Mouse (Mus musculus) gastrocnemius, postnatal 25 days (tissue): ENCODE results near the gene Nectin2. TPM values are rescaled to one million over a fixed set of nuclear protein-coding genes. Genes with fewer than 3 reads are reported as not detected.

Experiments used
- DNase-seq: peaks from one replicate; pipeline ENCODE4 v3.0.0; 2022
- total RNA-seq, 2 experiments: library from RNA; stranded (reverse); gene quantifications; 1 replicate in 1 of 2; 2 replicates in 1 of 2; pipeline ENCODE4 v1.2.3; 2021

The Nectin2 gene
- total RNA-seq, 2 experiments from 2014 or later: 2.1 to 3.9 TPM

DNA sequence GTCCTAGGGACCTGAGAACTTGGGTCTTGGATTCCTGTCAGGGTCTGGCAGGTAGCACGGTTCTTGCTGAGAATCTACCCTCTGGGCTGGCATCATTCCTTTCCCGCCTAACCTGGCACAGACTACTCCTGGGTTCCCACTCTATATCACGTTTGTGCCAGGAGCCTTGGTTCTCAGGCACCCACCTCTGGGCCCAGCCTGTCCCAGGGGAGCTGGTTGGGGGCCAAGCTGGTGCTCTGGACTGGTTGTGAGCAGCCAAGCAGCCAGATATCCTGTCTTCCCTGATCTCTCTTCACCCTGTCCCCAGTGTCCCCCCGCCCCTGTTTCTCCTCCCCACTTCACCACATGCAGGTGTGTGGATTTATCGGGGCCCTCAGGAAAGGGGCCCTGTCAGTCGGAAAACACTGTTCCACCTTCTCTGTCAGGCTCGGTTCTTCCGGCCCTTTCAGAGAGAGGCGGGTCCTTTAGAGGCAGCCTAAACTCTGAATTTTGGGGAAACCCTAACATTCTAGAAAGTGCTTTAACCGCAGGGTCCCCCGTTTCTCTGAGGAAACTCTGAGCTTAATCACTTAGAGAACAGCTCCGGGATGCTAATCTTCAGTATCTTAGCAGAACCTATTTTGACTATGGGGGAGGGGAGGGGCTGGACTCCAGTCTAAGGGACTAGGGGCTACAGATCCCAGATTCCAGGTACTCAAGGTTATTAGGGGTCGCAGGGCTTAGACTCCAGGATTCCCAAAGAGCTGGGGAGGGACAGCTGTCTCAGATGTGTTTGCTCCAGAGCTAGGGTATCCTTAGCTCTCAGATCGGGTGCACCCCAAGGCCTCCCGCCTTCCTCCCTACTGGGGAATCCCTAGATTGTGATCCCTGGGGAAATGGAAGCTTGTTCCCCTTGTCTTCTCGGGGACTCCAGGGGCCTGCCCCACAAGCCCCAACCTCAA is 19.4 kb upstream of the Nectin2 start:
- DNase-seq: no peak

DNA sequence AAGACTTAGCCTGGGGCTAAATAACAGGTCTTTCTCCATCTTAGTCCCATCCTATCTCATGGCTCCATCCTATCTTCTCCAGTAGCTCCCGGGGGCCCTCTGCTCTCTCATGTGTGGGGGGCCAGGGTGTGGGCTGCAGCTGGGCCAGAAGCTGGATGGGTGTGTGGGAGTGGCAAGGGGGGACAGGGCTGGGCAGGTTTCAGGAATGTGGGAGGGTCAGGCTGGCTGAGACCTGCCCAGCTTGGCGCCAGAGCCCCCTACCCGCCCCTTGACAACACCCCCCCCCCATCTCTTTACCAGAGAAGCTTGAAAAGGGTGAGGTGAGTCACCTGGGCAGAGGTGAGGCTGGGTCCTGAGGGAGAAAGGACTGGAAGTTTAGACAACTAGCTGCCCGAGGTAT is 18.7 kb upstream of the Nectin2 start:
- DNase-seq: no peak

DNA sequence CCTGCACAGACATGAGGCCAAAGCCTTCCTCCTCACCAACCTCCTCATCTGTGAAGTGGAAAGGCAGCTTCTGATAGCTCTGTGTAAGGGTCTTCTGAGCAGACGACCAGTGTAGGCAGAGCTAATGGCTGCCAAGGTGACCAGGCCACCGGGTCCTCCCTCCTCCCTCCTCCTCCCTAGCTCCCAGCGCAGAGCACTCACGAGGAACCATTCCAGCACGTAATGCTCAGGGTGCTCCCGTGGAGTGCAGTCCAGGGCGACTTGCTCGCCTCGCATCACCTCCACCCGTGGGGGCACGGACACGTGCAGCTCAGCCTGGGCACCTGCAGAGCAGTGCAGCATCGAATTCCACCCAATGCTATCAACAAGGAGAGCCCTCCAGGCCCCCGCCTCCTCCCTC is 18.0 kb upstream of the Nectin2 start:
- no peak for DNase-seq

DNA sequence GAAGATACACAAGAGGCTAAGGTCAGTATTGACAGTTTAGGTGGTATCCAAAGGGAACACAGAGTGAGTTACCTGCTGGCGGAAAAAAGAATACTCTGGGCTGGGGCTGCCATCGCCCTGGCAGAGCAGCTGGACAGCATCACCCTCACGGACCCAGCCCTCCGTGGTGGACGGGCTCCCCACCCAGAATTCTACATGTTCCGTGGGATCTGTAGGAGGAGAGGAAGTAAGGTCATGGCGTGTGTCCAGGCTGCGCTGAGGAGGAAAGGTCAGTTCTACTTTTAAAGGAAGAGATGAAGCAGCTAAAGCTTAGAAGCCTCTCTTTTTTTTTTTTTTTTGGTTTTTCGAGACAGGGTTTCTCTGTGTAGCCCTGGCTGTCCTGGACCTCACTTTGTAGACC is 14.3 kb upstream of the Nectin2 start:
- no peak for DNase-seq

DNA sequence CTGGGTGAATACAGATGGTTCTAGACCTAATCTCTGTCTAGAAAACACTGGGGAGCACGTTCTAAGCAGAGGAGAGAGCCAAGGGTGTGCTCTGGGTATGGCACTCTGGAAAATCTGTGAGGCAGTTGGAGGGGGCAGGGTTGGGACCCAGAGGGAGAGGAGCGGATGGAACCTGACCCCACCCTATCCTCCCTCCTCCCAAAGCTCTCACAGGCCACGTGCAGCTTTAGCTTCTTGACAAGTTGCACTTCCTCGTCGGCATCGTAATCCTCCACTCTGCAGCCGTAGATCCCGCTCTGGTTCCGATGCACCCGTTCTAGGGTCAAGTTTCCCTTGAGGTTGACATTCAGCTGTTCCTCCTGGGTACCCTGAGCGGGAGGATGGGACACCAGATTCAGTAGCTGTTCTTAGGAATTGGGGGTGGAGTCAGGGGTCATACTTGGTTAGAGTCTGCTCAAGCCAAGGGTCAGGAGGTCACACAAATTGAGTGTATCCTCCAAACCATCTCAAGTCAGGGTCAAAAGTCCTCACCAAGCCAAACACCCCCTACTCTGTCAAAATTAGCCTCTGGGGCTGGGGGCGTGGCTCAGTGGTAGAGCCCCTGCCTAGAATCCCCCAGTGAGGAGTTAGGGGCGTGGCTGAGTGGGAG is 13.7 kb upstream of the Nectin2 start:
- no peak for DNase-seq

DNA sequence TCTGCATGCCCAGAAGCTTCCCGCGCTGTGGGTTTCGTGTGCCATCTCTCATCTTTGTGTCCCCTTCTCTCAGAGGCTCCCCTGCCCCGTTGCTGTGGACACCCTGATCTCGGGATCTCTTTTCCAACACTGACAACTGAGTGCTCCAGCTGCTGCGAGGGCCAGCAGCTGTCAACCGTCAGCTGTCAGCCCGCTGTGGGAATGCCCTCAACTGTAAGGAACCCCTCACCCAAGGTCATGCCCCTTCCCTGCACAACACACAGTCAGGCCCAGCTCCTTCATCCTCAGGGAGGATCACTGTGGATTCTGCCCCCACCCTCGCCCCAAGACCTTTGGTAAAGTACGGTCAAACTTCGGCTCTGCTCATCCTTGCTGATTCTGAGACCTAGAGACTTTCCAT is 12.0 kb upstream of the Nectin2 start:
- no peak for DNase-seq

DNA sequence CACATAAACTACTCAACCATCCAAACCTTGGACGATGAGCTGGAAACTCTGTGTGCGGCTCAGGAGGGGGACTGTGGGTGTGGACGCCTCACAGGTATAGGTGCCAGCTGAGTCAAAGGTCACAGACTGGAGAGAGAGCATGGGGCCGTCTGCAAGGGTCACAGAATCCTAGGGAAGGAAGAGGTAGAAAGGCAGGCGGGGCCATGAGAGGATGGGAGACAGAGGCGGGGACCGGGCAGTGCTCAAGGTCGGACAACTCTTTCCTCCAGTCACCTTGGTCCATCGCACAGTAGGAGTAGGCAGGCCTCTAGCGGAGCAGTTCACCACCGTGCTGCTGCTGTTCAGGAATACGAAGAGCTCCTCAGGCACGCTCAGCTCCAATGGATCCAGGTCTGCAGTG is 9.7 kb upstream of the Nectin2 start:
- DNase-seq: no peak

DNA sequence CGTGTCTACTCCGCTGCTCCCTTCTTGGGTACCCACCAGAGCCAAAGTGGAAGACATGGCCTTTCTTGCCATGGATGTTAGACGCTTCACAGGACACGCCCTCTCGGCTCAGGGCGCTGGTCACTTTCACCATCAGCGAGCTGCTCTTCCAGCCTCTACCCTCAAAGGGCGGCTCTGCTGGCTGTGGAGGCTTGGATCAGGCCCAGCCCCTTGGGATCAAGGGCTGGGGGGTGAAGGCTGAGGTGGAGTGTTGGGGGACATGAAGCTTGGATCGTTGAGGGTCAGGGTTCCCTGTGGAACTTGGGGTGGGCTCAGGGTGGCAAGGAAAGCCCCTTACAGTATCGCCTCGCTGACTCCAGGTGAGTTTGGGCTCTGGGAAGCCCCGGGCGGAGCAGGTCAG is 8.3 kb upstream of the Nectin2 start:
- no peak for DNase-seq

DNA sequence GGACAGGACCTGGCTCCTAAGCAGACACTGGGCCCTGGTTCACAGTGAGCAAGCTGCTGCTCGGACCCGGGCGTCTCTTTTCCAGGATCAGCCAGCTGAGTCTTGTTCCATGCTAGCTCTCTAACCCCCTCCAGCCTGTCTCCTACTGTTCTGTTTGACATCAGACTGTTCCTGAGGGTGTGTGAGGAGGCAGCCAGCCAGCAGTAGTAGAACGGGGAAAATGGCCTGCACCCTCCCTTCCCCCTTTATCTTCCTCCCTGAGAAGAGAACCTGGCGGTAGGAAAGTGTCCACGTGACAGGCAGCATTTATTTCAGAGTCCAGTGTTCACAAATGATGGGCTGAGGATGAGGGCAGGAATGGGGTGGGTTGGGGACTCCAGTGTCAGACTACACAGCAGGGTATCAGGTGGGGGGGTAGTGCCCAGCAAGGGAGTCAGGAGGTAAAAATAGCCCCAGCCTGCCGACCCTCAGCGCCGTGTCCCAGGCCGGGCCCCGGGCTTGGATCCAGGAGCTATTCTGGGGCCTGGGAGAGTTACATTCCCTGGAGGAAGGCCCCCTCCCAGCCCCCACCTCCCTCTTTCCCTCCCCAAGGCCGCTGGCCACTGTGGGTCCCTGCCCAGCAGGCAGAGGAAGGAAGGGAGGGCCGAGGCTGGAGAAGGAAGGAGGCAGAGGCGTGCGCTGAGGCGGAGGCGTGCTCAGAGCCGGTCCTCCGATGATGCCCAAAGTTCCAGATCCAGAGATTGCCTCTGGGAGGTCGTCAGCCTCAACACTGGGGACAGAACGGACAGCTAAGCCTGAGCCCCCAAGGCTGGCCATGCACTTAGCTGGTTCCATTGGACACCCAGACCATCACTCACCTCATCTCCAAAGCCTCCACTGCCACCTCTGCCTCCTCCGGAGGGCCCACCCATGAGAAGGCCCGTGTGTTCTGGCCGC is 5.8 kb upstream of the Nectin2 start:
- peak; percentile 90 for DNase-seq

DNA sequence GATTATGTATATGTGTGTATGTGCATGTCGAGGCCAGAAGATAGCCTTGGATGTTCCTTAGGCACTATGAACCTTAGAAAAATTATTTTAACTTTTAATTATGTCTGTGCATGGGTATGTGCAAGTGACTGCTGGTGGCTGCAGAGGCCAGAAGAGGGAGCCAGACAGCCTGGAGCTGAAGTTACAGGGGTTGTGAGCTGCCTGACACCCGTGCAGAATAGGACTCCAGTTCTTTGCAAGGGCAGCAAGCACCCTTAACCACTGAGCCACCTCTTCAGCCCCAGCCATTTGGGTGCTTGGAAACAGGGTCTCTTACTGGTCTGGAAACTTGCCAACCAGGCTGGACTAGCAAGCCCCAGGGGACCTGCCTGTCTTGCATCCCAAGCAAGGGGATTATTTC is 4.7 kb upstream of the Nectin2 start:
- DNase-seq: no peak

DNA sequence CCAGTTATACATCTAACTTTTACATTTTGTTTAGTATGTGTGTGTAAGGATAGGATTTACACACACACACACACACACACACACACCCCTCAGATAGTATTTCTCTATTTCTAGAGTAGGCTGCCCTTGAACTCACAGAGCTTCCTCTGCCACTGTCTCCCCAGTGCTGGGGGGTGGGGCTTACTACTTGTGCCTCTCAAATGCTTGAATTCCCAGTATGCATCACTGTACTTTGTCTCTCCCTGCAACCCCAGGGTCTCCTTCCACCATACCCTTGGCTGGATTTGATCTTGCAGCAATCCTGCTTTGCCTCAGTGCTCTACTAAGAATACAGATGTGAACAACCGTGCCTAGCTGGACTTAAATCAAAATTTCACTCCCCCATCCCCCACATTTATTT is 3.8 kb upstream of the Nectin2 start:
- DNase-seq: no peak

DNA sequence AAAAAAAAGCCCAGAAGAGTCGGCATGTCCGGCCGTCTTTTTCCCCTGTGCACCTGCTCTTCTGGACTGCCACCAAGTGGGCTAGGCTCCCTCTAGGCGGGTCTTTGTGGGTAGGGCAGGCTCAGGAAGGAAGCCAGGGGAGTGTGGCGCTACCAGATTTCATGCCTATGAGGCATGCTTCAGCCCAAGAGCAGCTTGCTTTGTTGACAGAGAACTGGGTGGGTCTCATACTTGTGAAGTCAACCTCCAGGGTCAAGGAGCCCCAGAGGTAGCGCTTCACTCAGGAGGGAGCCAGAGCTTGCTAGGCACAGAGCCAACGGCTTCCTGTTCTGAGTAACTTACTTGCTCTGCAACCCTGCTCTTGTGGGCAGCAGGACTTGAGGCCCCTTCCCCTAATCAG is 3.3 kb upstream of the Nectin2 start:
- peak; percentile 52 for DNase-seq

DNA sequence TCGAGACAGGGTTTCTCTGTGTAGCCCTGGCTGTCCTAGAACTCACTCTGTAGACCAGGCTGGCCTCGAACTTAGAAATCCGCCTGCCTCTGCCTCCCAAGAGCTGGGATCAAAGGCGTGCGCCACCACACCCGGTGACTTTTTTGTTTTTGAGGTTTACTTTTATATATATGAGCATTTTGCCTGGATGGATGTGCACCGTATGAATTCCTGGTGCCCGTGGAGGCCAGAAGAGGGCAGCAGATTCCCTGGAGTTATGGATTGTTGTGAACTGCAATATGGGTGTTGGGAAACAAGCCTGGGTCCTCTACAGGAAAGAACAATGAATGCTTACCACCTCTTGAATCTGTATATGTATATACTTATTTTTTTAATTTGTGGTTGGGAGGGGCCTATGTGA is 2.4 kb upstream of the Nectin2 start:
- no peak for DNase-seq

DNA sequence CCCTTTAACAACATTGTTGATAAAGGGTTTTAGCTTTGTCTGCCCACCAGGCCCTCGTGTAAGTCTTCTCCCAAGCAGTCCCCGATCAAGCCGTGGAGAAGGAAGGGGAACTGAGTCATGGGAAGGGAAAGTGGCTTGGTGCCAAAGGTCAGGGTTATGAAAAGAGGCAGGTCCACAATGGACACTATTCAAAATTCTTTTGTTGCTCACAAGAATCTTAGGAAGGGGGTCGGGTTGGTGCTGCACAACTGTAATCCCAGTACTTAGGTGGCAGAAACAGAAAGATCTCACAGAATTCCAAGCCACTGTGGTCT is 744 bp upstream of the Nectin2 start:
- no peak for DNase-seq

DNA sequence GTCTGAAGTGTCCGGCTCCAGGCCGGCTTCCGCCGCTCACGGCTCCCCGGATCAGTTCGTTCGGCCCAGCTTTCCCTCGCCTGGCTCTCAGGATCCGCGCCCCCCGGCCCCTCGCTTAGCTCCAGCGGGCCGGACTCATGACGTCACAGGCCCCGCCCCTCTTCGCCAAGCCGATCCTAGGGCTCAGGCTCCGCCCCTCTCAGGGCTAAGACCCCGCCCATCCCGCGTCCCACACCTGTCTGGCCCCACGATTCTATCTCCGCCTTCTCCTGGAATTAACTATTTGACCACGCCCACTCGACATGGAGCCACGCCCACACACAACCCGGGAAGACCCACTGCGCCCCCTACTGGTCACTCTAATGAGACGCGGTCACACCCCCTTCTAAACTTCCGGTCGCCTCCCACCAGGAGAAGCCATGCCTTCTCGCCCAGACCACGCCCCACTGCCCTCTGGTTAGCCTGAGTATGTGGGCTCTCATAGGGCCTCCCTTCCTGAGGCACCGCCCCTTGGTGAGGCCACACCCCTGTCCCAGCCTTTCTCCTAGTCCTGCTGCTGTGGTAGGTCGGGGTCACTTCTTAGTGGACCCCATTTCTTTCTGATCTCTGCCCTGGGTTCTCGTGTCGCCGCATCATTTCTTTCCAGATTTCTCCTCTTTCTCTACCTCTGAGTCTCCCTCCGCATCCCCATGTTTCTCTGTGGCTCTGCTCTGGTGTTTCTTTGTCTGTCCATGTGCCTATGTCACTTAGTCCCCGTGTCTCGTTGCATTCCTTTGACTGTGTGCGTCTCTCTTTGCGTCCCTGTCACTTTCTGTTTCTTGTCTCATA is 680 bp downstream of the Nectin2 start:
- DNase-seq: peak; percentile 93

DNA sequence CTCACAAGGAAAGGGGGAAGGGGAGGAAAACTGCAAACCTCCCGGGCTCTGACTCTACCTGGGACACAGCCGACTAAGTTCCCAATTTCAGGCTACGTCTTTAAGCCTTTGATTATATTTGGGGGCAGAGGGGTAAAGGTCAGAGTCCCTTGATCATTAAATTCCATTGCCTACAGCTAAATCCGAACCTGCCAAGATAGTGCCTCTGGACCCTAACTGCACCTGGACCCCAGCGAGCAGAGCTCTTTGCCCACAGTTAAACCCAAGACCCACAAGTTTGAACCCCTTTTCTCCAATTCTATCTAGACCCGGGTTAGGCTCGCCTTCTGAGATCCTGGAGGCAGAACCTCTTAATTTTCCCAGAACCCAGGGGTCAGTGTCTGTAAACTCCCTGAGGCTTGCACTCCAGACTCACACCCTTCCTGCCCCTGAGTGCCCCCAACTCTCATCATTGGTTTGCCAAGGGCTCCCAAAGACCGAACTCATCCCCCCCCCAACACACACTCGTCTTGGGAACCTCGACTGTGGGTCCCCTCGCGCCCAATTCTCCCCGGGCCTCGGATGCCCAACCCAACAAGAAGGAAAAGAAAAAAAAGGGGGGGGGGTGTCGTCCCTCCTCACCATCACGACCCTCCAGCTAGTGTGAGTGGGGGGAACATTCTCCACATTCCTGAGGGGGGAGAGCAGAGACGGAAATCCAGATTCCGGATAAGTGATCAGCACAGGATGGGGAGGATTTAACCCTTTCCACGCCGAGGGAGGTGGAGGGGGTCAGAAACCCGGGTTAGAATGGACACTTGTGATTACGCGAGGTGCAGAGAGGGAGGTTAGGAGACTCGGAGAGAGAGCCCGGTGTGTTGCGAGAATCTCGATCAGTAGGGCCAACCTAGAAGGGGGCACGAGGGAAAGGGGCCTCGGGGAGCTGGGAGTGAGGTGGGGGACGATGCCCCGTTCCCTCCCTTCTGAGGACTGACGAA is 1.8 kb downstream of the Nectin2 start:
- DNase-seq: no peak

DNA sequence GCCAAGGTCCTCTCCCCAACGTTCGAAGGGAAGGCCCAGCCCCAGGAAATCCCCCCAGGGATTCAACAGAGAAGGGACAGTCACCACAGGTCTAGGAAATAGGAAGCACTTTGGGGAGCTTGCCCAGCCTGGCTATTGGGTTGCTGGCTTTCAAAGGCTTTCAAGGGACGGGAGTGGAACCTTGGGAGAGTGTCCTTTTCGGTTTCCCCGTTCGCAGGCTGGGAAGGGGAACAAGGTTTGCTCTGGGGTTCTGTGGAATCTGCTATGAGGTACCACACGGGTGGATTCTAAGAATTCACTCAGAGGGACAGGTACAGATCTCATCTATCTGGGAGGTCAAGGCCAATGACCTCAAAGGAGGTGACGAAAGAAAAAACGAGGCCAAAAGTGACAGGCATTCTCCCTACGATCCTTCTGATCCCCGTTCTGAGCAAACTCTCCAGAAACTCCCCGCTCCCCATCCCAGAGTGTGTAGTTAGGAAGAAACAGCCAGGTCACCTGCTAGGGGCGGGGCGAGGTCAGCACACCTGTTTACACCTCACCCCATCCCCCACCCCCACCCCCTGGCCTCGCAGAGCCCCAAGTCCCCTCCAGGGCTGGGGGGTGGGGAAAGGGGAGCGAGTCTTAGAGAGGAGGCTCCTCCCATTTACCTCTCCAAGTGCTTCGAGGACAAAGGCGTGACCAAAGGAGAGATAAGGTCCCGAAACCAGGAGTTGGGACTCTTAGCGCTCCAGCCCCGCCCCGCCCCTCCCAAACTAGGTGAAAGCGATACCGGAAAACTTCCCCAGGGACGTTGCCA is 2.7 kb downstream of the Nectin2 start:
- no peak for DNase-seq

DNA sequence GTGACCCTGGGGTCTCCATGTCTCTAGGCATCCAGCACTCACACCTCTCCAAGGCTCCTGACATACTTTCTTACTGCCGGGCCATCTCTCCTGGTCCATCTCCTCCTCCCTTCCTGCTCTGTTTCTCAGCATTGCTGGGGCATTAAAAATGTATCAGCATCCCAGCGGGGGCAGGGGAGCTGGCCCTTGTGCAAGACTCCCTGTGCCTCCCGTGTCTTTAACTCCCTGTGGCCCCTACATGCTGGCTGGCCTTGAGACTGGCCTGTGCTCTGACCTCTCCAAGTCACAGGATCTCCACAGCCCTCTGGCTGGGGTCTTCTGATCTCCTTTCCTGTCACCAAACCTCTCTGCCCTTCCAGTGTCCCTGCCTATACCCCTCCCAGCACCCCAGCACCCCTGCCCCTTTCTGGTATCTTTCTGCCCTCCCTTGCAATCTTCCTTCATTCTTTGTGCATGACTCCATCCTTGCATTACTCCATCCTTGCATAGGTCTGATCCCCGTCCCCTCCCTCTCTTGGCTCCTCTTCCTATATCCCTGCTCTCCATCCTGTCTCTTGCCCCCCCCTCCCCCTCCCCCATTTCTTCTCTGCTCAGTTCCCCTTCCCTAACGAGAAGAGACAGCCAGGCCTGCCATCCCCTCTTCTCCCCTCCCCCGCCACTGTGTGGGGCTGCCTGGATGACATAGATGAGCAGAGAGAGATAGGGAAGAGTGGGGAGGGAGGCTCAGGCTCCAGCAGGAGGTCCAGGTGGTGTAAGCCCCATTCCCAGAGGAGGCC is 3.7 kb downstream of the Nectin2 start:
- DNase-seq: no peak

DNA sequence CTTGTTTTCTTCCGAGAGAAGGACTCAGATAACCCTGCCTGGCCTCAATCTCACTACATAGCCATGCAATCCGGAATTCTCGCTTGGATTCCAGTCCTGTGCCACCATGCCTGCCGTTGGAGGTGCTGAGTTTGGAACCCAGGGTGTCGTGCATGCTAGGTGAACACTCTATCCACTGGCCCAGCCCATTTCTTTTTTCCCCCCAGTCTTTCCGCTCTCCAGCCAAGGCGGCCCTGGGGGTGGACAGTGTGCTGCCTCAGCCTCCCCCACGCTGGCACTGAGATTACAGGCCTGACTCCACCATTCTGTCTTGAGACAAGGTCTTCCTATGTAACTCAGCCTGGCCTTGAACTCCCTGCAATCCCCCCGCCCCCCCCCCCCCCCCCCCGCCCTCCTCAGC is 4.3 kb downstream of the Nectin2 start:
- no peak for DNase-seq
